Mouse (Mus musculus) cerebellum, adult 2 months (tissue): ENCODE data around the gene Pheta2.

ENCODE experiments used
- CTCF ChIP-seq: fragments of 200-500 bp; IDR thresholded peaks from 2 replicates; pipeline ENCODE4 v1.5.1; 2011; ENCODE audit warnings: low read depth, mild to moderate bottlenecking, control low read depth, low read length, moderate library complexity, borderline replicate concordance; ENCODE audit not compliant: insufficient read depth
- POLR2A ChIP-seq: fragments of 200-500 bp; IDR thresholded peaks from 2 replicates; pipeline ENCODE4 v1.6.1; 2011; ENCODE audit warnings: low read length, control low read depth, borderline replicate concordance; ENCODE audit not compliant: insufficient read depth

DNA sequence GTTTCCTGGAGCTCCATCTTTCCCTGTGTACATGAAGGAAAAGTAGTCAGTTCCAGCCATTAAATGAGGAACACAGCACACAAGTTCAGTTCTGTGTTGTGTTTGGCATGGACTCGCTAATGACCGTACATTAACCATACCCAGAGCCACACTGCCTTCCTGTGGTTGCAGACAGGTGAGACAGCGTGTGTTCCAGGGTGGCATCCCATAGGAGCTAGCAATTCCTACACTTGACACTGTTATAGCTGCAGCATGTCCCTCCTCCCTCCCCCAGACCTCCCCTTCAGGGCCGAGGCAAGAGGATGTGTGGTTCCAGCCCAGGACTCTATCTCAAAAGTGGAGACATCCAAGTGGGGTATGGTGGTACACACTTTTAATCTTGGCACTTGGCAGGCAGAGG lies 11.6 kb downstream of the Pheta2 start:
- TF ChIP-seq CTCF (no peak), POLR2A (no peak)
